ENCODE assay signal across 18 mouse cellular contexts in genomic region chr3:65231419-65232090, GRCm38 (mm10).
DNase-seq lines count a peak whose midpoint lies in the region; ATAC-seq and TF ChIP-seq lines count a peak whose summit lies in the region.
"Had no signal": no experiment of that assay in that cellular context is flagged by ENCODE, and none has a peak within 500 bp of the region (broad histone marks: within the 10 kb centered on the region; RNA-seq: fewer than 3 reads in every experiment).

No protein-coding gene starts in this region.

- intact Hi-C loops in gastrocnemius, postnatal 14 days (cut with DNase I; ENCODE audit: low total_unique reads): no loop called here

- no peaks in the 10 kb centered on the region for H3K4me1 ChIP-seq in neural tube, embryonic 12.5 days
- no peaks in the 10 kb centered on the region for H3K4me1 ChIP-seq in neural tube, embryonic 15.5 days
- no peaks in the 10 kb centered on the region for H3K4me1 ChIP-seq in hindbrain, postnatal 0 days (ENCODE audit: insufficient read depth, low read length)
- H3K4me1 ChIP-seq: limb, embryonic 13.5 days; liver, embryonic 13.5 days; stomach, embryonic 15.5 days had no signal

- H3K27ac ChIP-seq in neural tube, embryonic 12.5 days: no peak overlapping the region
- no peak overlapping the region for H3K27ac ChIP-seq in neural tube, embryonic 15.5 days (replicated peaks)
- no peak overlapping the region for H3K27ac ChIP-seq in hindbrain, postnatal 0 days
- H3K27ac ChIP-seq: limb, embryonic 13.5 days; liver, embryonic 13.5 days; stomach, embryonic 15.5 days had no signal

- WGBS in neural tube, embryonic 12.5 days: 84% methylated on average over 11 of the region's 11 CpGs
- WGBS in neural tube, embryonic 15.5 days: 79% methylated on average over 11 of the region's 11 CpGs
- WGBS in hindbrain, postnatal 0 days: 73% methylated on average over 11 of the region's 11 CpGs

- H3K36me3 ChIP-seq in neural tube, embryonic 12.5 days: no peaks in the 10 kb centered on the region
- no peaks in the 10 kb centered on the region for H3K36me3 ChIP-seq in neural tube, embryonic 15.5 days
- no peaks in the 10 kb centered on the region for H3K36me3 ChIP-seq in hindbrain, postnatal 0 days (ENCODE audit: insufficient read depth, low read length)
- H3K36me3 ChIP-seq: limb, embryonic 13.5 days; liver, embryonic 13.5 days; stomach, embryonic 15.5 days had no signal

- H3K4me2 ChIP-seq in neural tube, embryonic 12.5 days (replicated peaks): no peak overlapping the region
- no peak overlapping the region for H3K4me2 ChIP-seq in neural tube, embryonic 15.5 days
- no peak overlapping the region for H3K4me2 ChIP-seq in hindbrain, postnatal 0 days (ENCODE audit: low read depth, low read length)
- H3K4me2 ChIP-seq: limb, embryonic 13.5 days; liver, embryonic 13.5 days; lung, embryonic 14.5 days; stomach, embryonic 15.5 days had no signal

- no peak for DNase-seq in frontal cortex, postnatal 25 days (ENCODE audit: low spot score in 2 of 2)
- peak; percentile 41 for DNase-seq in cerebellum, adult 9-11 months
- DNase-seq in hindbrain, postnatal 0 days (ENCODE audit: low spot score): no peak
- DNase-seq in gastrocnemius, postnatal 14 days: no peak
- no peak for DNase-seq in adrenal gland, adult 2 months
- DNase-seq: embryo, embryonic 11 days; layer of hippocampus, postnatal 36 days; liver, embryonic 13.5 days; lung, embryonic 14.5 days; lung, postnatal 4 days; retina, postnatal 1 day; thymus, adult 2 months had no signal

- H3K9me3 ChIP-seq in neural tube, embryonic 12.5 days: peaks cover 6% of the 10 kb centered on the region; the same call in 1 of the 2 replicates
- H3K9me3 ChIP-seq in neural tube, embryonic 15.5 days (replicated peaks): 0 out of 2 replicates have a peak, but pooled peaks cover 6% of the 10 kb centered on the region
- H3K9me3 ChIP-seq in hindbrain, postnatal 0 days (ENCODE audit: low read length): 0 out of 2 replicates have a peak, but pooled peaks cover 5% of the 10 kb centered on the region
- H3K9me3 ChIP-seq: liver, embryonic 13.5 days; stomach, embryonic 15.5 days had no signal

- H3K9ac ChIP-seq in neural tube, embryonic 12.5 days: no peak overlapping the region
- no peak overlapping the region for H3K9ac ChIP-seq in neural tube, embryonic 15.5 days (replicated peaks)
- no peak overlapping the region for H3K9ac ChIP-seq in hindbrain, postnatal 0 days (replicated peaks; ENCODE audit: low read length)
- H3K9ac ChIP-seq: limb, embryonic 13.5 days; liver, embryonic 13.5 days; lung, embryonic 14.5 days; stomach, embryonic 15.5 days had no signal

- ATAC-seq in frontal cortex, adult (ENCODE audit: low TSS enrichment): peak; percentile 59
- ATAC-seq in neural tube, embryonic 12.5 days (ENCODE audit: low FRiP score, low read depth): 0 out of 2 replicates have a peak, but pooled peaks have one; percentile 53
- no peak for ATAC-seq in neural tube, embryonic 15.5 days (ENCODE audit: low FRiP score)
- ATAC-seq in hindbrain, postnatal 0 days: peak; percentile 27; the same call in 1 of the 2 replicates
- ATAC-seq: intestine, embryonic 16.5 days had no signal

- H3K4me3 ChIP-seq in neural tube, embryonic 12.5 days: no peak overlapping the region
- no peak overlapping the region for H3K4me3 ChIP-seq in neural tube, embryonic 15.5 days (replicated peaks)
- no peak overlapping the region for H3K4me3 ChIP-seq in hindbrain, postnatal 0 days (ENCODE audit: low read length)
- H3K4me3 ChIP-seq: limb, embryonic 13.5 days; liver, embryonic 13.5 days; stomach, embryonic 15.5 days had no signal

- no peak for TF ChIP-seq CTCF in hindbrain, postnatal 0 days (IDR thresholded peaks at IDR 0.05; ENCODE audit: low read depth)

- H3K27me3 ChIP-seq in neural tube, embryonic 12.5 days (replicated peaks): no peaks in the 10 kb centered on the region
- H3K27me3 ChIP-seq in neural tube, embryonic 15.5 days (replicated peaks): no peaks in the 10 kb centered on the region
- H3K27me3 ChIP-seq in hindbrain, postnatal 0 days (ENCODE audit: insufficient read depth, low read length): no peaks in the 10 kb centered on the region
- H3K27me3 ChIP-seq: limb, embryonic 13.5 days; liver, embryonic 13.5 days; stomach, embryonic 15.5 days had no signal
